Mouse (Mus musculus) lung, adult 18-20 months (tissue): ENCODE measurements around the gene 2510002D24Rik.
"Not testable (repeated sequence)": the region's sequence is repeated elsewhere in the genome, so short reads cannot be mapped to it uniquely, and the experiment has no call there.

ENCODE experiments used
- DNase-seq, 2 experiments: peaks; one replicate each; pipeline ENCODE4 v3.0.0; 2022; ENCODE audit warnings: mixed read lengths in 2 of 2

2510002D24Rik gene

DNA sequence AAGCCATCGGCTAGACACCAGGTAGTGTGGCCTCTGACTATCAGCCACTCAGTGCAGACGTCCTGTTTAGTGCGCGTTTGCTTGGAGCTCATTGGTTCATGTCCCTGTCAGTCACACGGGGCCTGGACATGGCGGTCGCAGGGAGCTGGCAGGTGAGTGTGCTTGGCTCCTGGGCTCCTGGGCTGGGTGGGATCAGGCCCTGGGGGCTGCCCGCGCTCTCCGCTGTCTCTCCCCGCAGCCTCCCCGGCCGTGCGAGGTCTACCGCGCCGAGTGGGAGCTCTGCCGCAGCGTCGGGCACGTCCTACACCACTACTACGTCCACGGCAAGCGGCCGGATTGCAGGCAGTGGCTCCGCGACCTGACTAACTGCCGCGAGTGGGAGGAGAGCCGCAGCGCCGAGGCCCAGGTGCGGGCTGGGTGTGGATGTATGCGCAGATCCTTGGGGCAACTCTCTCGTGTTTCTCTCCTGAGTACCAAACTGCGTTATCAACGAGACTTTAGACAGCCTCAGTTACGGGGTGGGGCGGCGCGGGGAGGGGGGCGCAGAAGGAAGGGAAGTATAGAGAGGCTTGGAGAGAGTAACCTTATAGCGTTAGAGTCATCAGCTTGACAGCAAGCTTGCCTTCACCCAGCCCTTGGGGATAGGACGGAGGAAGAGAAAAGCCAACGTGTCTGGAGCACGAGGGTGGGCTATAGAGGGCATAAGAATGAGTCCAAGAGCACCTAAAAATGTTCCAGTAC is at the start of gene 2510002D24Rik, which contains the start of gene Gm28539:
Gene 2510002D24Rik (plus strand): TSS at position 111 of the 741 bp plus-strand sequence.
Gene Gm28539 (plus strand): TSS at position 117 of the 741 bp plus-strand sequence.
- peak; percentile 97 for DNase-seq

GRCm38 (mm10) chr16:18786652-18787051 is 49.7 kb upstream of the 2510002D24Rik start:
- no peak for DNase-seq

GRCm38 (mm10) chr16:18788627-18789406 is 47.6 kb upstream of the 2510002D24Rik start:
- DNase-seq: no peak

GRCm38 (mm10) chr16:18795223-18795899 is 41.0 kb upstream of the 2510002D24Rik start:
- no peak for DNase-seq

GRCm38 (mm10) chr16:18796645-18797044 is 39.7 kb upstream of the 2510002D24Rik start:
- DNase-seq: peak in 1 of 2 experiments; percentile 18

- no peak for DNase-seq
Measured at GRCm38 (mm10) chr16:18798151-18798550, 38.2 kb upstream of the 2510002D24Rik start.

GRCm38 (mm10) chr16:18798841-18799240 is 37.5 kb upstream of the 2510002D24Rik start:
- DNase-seq: peak; percentile 32 to 48

- no peak for DNase-seq
Measured at GRCm38 (mm10) chr16:18805746-18806145, 30.6 kb upstream of the 2510002D24Rik start.

- peak; percentile 23 to 25 for DNase-seq
Measured at GRCm38 (mm10) chr16:18809001-18809400, 27.4 kb upstream of the 2510002D24Rik start.

GRCm38 (mm10) chr16:18811032-18811431 is 25.3 kb upstream of the 2510002D24Rik start:
- no peak for DNase-seq

DNA sequence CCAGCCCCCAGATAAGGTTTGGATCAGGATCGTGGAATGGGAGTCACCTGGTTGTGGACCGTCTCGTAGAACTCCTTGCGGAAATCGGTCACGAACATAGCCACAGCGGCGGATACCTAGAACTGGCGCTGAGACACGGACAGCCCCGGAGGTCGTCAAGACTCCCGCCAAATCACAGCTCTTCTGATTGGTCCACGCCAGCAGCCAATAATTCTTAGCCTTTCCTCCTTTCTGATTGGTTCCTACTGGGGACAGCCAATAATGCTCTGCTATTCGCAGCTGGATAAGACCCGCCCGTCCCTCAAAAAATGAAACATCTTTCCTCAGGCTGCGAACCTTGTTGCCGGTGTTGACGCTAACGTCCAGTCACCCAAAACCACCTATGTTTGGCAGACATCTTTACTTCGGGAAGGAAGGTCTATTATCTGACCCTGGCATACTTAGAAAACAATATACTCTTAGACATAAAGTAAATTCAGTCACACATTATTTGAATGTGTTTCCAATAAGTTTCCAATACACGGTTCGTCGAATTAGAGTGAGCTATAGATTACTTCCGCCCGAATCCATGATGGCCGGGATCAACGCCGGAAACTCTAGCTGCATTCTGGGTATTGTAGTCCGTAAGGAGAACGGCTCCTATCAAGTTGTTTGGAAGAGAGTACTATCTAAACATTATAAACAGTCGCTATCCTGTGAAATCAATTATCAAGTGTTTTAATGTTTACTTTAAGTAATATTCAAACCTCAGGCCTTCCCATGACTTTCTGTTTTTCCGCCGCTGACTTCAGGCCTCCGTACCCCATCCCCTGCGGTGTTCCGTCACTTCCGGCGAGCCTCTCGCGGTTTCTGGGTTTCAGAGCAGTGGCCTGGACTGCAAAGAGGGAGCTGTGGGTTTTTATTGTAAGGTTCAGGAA is 24.7 kb upstream of the 2510002D24Rik start, which contains the start of the genes Ufd1 and Cdc45:
Gene Ufd1 (plus strand): TSS at position 312 of the 917 bp plus-strand sequence.
Gene Cdc45 (minus strand): TSS at position 520 of the 917 bp plus-strand sequence.
- peak; percentile 92 to 95 for DNase-seq

DNA sequence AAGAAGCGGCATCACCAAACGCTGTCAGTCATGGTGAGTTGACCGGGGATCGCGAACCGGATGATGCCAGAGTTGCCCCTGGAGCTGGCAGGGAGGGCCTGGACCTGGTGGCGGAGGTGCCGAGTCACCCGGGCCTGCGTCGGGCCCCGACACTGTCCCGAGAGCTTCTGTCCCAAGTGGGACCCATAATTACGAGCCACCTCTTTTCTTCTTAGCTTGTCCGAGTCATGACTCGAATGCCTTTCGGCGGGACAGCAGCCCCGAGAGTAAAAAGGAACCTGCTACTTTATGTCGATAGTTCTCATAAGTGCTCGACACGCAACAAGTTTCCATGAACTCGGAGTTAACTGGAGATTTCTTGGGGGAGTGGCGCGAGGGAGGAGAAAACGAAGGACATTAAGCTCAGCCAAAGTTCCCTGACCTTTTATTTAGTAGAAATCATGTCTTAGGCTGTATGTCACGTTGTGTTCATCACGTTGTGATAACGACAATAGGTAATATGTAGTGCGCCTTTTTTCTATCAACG is 23.9 kb upstream of the 2510002D24Rik start:
- DNase-seq: peak in 1 of 2 experiments; percentile 10

DNA sequence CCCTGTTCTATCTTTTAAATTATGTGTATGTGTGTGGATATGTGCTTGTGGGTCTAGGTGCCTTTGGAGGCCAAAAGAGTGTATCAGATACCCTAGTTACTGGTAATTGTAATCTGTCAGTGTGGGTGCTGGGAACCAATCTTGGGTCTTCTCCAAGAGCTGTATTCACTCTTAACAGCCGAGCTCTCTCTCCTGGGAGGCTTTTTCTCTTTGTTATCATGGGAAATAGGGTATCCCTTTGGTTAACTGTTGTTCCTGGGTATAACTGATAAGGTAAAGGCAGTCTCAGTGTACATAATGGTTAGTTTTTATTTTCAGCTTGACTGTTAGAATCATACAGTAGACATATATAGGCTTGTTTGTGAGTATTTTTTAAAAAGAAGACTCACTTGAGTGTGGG is 14.0 kb upstream of the 2510002D24Rik start:
- no peak for DNase-seq

- DNase-seq: no peak
Measured at GRCm38 (mm10) chr16:18822925-18823324, 13.5 kb upstream of the 2510002D24Rik start.

DNA sequence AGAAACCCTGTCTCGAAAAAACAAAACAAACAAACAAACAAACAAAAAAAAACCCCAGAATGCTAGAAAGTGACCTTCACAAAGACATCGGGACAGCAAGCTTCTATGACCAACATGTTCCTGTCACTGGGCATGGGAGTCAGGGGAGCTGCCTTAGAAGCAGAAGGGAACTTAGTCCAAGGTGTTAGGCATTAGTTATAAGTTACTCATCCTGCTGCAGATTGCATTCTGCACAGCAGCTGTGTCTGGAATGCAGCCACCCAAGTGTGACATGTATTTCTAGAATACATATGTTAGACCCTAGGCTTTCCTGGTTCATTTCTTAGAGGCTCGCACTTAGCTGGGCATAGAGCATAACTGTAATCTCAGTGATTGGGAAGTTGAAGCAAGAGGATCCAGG is 7.7 kb upstream of the 2510002D24Rik start:
- DNase-seq: no peak

DNA sequence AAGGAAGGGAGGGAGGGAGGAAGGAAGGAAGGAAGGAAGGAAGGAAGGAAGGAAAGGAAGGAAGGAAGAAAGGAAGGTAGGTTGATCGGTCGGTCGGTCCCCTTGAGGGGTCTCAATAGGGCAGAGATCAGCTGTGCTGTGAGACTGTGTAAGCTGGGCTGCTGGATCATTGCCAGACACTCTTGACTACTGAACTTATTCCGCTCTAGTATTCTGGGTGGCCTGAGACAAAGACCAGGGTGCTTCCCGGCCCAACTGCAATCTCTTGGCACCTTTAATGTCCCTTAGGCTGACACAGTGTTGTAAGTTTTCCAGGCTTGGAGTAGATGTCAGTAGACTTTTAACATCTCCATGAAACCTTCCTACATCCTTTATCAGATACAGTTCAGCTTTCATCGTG is 7.3 kb upstream of the 2510002D24Rik start:
- no peak for DNase-seq

- DNase-seq: no peak
Measured at GRCm38 (mm10) chr16:18833486-18833885, 2.9 kb upstream of the 2510002D24Rik start.

DNA sequence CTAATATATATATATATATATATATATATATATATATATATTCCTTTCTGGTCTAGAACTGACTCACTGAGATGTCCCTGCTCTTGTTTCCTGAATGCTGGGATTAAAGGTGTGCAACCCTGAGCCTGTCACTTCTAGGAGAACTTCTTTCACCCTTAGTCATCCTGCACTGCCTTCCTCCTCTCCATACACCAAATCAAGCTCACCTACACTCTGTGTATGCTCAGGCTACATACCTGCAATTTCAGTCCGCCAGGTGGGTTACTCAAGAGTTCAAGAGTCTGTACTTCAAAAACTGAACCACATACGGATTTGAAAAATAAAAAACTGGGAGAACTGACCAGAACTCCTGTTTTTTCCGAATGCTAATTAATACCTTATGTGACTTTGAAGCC is 308 bp upstream of the 2510002D24Rik start:
- no peak for DNase-seq

DNA sequence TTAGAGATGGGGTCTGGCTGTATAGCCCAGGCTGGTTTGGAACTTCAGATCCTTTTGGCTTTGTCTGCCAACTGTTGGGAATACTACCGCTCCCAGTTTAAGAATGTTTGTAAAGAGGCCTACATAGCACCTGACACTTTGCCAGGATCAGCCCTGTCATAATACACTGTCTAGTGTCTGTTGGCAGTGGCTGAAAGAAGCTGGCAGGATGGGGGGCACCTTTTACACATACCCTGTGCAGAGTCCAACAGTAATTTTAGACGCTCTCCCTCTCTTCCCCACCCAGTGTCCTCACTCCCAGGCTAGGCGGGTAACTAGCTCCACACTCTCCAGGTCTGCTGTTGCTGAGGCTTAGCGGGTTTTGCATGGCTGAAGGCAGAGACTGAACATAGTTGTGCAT is 2.0 kb downstream of the 2510002D24Rik start:
- DNase-seq: no peak

GRCm38 (mm10) chr16:18846301-18846820 is 10.0 kb downstream of the 2510002D24Rik start:
- no peak for DNase-seq

DNA sequence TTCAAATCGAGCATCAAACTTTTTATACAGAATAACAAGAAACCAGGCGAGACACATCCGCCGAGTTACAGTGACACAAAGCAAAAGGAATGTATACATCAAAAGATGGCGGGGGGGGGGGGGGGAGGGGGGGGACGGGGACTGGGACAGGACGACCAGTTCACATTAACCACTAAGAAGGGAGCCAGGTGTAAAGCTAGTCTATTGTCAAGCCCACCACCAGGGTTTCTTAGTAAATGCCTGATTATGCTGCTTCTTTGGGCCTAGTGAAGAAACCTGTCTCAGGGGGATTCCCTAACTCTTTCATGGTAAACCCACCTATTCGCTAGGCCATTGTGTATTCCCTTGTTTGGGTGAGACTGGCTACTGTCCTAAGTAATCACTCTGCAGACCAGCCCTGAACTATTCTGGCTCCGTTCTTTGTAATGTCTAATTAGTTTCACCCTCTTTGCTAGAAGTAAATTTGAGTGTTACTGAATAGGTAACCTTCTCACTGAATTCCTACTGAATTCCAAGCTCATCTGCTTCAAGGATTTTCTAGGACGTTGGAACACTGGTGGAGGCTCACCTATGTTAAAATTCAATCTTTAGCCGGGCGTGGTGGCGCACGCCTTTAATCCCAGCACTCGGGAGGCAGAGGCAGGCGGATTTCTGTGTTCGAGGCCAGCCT is 13.3 kb downstream of the 2510002D24Rik start:
- DNase-seq: not testable (repeated sequence)
